Mouse (Mus musculus) hindbrain, embryonic 13.5 days (tissue): Measurements from ENCODE around the gene AC124502.3. TPM values are rescaled to one million over a fixed set of nuclear protein-coding genes. Genes with fewer than 3 reads are reported as not detected.

Experiments
- ATAC-seq: fragments of 200-750 bp; cut with Nextera tagmentation; 2 replicates; pipeline ENCODE4 v1.8.0; 2017; ENCODE audit warnings: moderate TSS enrichment; ENCODE audit not compliant: low FRiP score
- H3K27ac ChIP-seq: fragments of 300-500 bp; sonication (generic); 2 replicates; pipeline ENCODE4 v1.5.1; 2015; ENCODE audit warnings: inconsistent platforms, mild to moderate bottlenecking, moderate library complexity
- H3K27me3 ChIP-seq: fragments of 300-500 bp; sonication (generic); 2 replicates; pipeline ENCODE4 v1.6.1; 2015; ENCODE audit warnings: mild to moderate bottlenecking, inconsistent platforms
- H3K36me3 ChIP-seq: fragments of 300-500 bp; sonication (generic); 2 replicates; pipeline ENCODE4 v1.6.1; 2015; ENCODE audit warnings: mild to moderate bottlenecking, inconsistent platforms
- H3K4me1 ChIP-seq: fragments of 300-500 bp; sonication (generic); replicated peaks from 2 replicates; pipeline ENCODE4 v1.6.1; 2015; ENCODE audit warnings: inconsistent platforms
- H3K4me2 ChIP-seq: fragments of 300-500 bp; sonication (generic); 2 replicates; pipeline ENCODE4 v1.6.1; 2015; ENCODE audit warnings: inconsistent platforms, mild to moderate bottlenecking, moderate library complexity
- H3K4me3 ChIP-seq: fragments of 300-500 bp; sonication (generic); 2 replicates; pipeline ENCODE4 v1.5.1; 2015; ENCODE audit warnings: mild to moderate bottlenecking, inconsistent platforms
- H3K9ac ChIP-seq: fragments of 300-500 bp; sonication (generic); 2 replicates; pipeline ENCODE4 v1.6.1; 2015; ENCODE audit warnings: mild to moderate bottlenecking, inconsistent platforms
- H3K9me3 ChIP-seq: fragments of 300-500 bp; sonication (generic); 2 replicates; pipeline ENCODE4 v1.6.1; 2016; ENCODE audit warnings: inconsistent platforms
- WGBS: fragments of 180-500 bp; shearing (Covaris S2); methylation state at CpG from one replicate; pipeline ENCODE4 v1.1.7; 2015; 5-methylcytosine and 5-hydroxymethylcytosine counted together
- polyA plus RNA-seq: library from polyadenylated mRNA; unstranded; fragments of >200 nt; fragmentation: Nextera tagmentation; extraction: Ambion mirVana; gene quantifications from 2 replicates; pipeline ENCODE4 v1.2.1, GENCODE M21; 2015

Gene AC124502.3
- polyA plus RNA-seq, 1 experiment from 2014 or later: 3.9 TPM

DNA sequence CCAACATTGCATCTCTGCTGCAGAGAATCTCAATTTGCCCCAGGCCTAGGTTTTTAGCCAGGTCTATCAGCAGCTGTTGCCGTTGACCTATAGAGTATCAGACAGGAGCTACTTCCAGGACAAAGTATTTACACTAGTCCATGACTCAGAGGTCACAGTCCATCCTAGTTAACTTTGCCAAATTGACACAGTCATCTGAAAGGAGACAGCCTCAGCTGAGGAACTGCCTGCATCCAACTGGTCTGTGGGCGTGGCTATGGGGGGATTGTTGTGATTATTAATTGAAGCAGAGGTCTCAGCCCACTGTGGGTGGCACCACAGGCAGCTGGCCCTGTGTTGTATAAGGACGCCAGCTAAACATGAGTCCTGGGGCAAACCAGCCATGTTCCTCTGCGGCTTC lies 33.8 kb upstream of the AC124502.3 start:
- H3K27me3 ChIP-seq: peaks cover 9% of the 10 kb centered on the region; the same call in 1 of the 2 replicates
- H3K27ac ChIP-seq: no peak overlapping the region
- ATAC-seq: no peak
- no peak overlapping the region for H3K9ac ChIP-seq
- WGBS: 70% methylated on average over 4 of the region's 4 CpGs
- peaks cover 18% of the 10 kb centered on the region for H3K4me1 ChIP-seq
- no peaks in the 10 kb centered on the region for H3K36me3 ChIP-seq
- no peak overlapping the region for H3K4me2 ChIP-seq
- no peak overlapping the region for H3K4me3 ChIP-seq
- H3K9me3 ChIP-seq: peaks cover 3% of the 10 kb centered on the region; the same call in 1 of the 2 replicates

GRCm38 (mm10) chr19:5013138-5013537 lies 25.6 kb upstream of the AC124502.3 start:
- 66% methylated on average over 8 of the region's 8 CpGs for WGBS
- ATAC-seq: no peak
- no peak overlapping the region for H3K9ac ChIP-seq
- H3K9me3 ChIP-seq: no peaks in the 10 kb centered on the region
- H3K27ac ChIP-seq: no peak overlapping the region
- peaks cover 6% of the 10 kb centered on the region; the same call in 1 of the 2 replicates for H3K4me1 ChIP-seq
- 0 out of 2 replicates have a peak, but pooled peaks cover 8% of the 10 kb centered on the region for H3K27me3 ChIP-seq
- no peak overlapping the region for H3K4me2 ChIP-seq
- no peak overlapping the region for H3K4me3 ChIP-seq
- no peaks in the 10 kb centered on the region for H3K36me3 ChIP-seq

GRCm38 (mm10) chr19:5014961-5015398 lies 23.7 kb upstream of the AC124502.3 start:
- Histone ChIP-seq H3K9ac (no peak overlapping the region), H3K36me3 (no peaks in the 10 kb centered on the region), H3K4me2 (no peak overlapping the region), H3K4me1 (peaks cover 6% of the 10 kb centered on the region; the same call in 1 of the 2 replicates), H3K27ac (no peak overlapping the region), H3K27me3 (0 out of 2 replicates have a peak, but pooled peaks cover 8% of the 10 kb centered on the region), H3K9me3 (no peaks in the 10 kb centered on the region), H3K4me3 (no peak overlapping the region)
- ATAC-seq: no peak
- WGBS: 14% methylated on average over 8 of the region's 8 CpGs

DNA sequence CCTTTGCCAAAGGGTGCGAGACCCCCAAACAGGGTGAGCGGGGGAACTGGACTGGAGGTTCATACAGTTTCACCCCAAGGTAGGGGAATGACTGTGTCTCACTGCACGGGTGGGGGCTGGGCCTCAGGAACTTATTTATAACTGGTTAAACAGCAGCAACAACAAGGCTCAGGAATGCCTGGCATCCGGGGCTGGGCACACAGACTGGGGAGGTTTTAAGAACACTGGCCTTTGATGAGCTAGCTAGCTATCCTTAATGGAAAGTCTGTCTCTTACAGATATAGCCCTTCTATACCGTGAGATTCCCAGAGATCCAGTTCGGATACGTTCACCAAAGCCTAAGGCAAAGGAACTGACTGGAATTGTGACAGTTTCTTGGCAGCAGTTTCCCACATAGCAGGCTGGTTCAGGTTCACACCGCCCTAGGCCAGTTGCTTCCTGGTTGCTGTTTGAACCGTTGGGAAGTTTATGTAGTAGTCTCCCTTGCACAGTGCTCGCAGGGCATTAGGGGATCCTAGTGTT lies 22.4 kb upstream of the AC124502.3 start:
- Histone ChIP-seq H3K27ac (no peak overlapping the region), H3K4me2 (no peak overlapping the region), H3K9me3 (no peaks in the 10 kb centered on the region), H3K4me3 (no peak overlapping the region), H3K9ac (no peak overlapping the region), H3K27me3 (0 out of 2 replicates have a peak, but pooled peaks cover 8% of the 10 kb centered on the region), H3K36me3 (no peaks in the 10 kb centered on the region), H3K4me1 (peaks cover 6% of the 10 kb centered on the region; the same call in 1 of the 2 replicates)
- no peak for ATAC-seq
- WGBS: 47% methylated on average over 10 of the region's 10 CpGs

DNA sequence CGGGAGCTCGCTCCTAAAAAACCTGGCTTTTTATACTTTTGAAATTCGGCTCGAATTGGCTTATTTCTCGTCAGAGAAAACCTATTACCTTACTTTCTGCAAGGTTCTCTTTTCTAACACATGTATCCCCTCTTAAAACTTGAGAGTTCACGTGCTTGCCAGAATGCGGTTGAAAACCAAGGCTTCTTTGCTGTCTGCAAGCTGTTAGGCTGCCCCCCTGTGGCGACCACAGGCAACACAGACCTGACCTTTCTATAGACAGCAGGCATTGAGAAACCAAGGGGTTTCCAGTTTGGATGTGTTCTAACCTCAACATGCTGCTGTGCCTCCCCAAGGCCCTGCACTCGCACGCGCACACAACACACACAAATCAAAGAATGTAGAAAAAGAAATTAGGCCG lies 21.9 kb upstream of the AC124502.3 start:
- H3K36me3 ChIP-seq: no peaks in the 10 kb centered on the region
- no peak overlapping the region for H3K4me2 ChIP-seq
- no peak overlapping the region for H3K4me3 ChIP-seq
- no peak overlapping the region for H3K9ac ChIP-seq
- 0 out of 2 replicates have a peak, but pooled peaks cover 8% of the 10 kb centered on the region for H3K27me3 ChIP-seq
- H3K4me1 ChIP-seq: peaks cover 6% of the 10 kb centered on the region; the same call in 1 of the 2 replicates
- ATAC-seq: no peak
- WGBS: 19% methylated on average over 12 of the region's 12 CpGs
- no peak overlapping the region for H3K27ac ChIP-seq
- H3K9me3 ChIP-seq: no peaks in the 10 kb centered on the region

DNA sequence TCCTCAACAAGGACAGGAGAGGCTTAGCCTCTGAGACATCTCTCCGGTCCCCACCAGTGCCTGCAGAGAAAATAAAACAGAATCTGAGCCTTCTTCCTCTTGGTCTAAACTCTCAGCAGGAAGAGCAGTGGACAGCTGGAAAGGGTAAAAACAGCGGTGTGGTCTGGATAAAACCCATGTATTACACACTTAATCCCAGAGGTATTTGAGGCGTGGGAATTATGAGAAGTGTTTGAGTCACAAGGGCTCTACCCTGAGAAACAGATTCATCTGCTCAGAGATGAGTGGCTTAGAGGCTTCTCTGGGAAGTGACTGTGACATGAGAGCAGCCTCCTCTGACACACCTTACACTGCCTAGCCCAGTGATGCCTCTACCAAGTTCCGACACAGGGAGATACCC lies 21.1 kb upstream of the AC124502.3 start:
- Histone ChIP-seq H3K27me3 (0 out of 2 replicates have a peak, but pooled peaks cover 8% of the 10 kb centered on the region), H3K4me3 (no peak overlapping the region), H3K9ac (no peak overlapping the region), H3K9me3 (no peaks in the 10 kb centered on the region), H3K36me3 (no peaks in the 10 kb centered on the region), H3K27ac (no peak overlapping the region), H3K4me1 (peaks cover 6% of the 10 kb centered on the region; the same call in 1 of the 2 replicates), H3K4me2 (no peak overlapping the region)
- no peak for ATAC-seq
- 83% methylated on average over 4 of the region's 4 CpGs for WGBS

DNA sequence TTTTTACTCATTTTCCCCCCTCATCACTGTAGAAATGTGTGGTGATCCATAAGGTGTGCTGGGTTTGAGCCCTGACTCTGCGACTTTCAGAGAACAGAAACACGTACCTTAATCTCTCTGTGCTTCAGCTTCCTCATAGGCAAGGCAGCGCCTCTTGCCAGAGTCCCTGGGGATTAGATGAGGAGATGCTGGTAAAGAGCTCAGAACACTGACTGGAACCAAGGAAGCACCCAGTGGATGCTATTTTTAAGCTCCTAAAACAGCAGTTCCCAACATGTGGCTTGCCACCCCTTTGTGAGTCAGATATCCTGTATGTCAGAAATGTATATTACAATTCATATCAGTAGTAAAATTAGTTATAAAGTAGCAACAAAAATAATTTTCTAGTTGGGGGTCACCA lies 20.5 kb upstream of the AC124502.3 start:
- Histone ChIP-seq H3K27ac (no peak overlapping the region), H3K4me1 (peaks cover 6% of the 10 kb centered on the region; the same call in 1 of the 2 replicates), H3K9ac (no peak overlapping the region), H3K27me3 (0 out of 2 replicates have a peak, but pooled peaks cover 6% of the 10 kb centered on the region), H3K4me3 (no peak overlapping the region), H3K36me3 (no peaks in the 10 kb centered on the region), H3K4me2 (no peak overlapping the region), H3K9me3 (no peaks in the 10 kb centered on the region)
- 81% methylated on average over 3 of the region's 3 CpGs for WGBS
- no peak for ATAC-seq

DNA sequence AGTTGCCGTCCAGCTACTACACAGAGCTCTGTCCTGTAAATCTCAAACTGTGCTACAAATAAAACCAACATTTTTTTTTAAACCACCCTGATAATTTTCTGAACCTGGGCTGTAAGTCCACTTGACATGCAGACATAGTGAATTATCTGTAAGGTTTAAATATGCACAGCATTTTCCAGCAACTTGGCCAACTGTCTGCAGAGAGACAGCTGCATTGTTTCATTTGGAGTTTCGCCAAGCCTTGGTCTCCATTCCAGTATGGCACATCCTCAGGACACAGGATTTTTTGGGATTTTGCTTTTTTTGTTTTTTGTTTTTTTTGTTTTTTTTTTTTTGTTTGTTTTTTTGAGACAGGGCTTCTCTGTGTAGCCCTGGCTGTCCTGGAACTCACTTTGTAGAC lies 17.3 kb upstream of the AC124502.3 start:
- Histone ChIP-seq H3K4me1 (peaks cover 16% of the 10 kb centered on the region), H3K27me3 (no peaks in the 10 kb centered on the region), H3K9me3 (no peaks in the 10 kb centered on the region), H3K4me2 (no peak overlapping the region), H3K9ac (no peak overlapping the region), H3K27ac (no peak overlapping the region), H3K36me3 (no peaks in the 10 kb centered on the region), H3K4me3 (no peak overlapping the region)
- WGBS: 90% methylated on average over 2 of the region's 2 CpGs
- no peak for ATAC-seq

DNA sequence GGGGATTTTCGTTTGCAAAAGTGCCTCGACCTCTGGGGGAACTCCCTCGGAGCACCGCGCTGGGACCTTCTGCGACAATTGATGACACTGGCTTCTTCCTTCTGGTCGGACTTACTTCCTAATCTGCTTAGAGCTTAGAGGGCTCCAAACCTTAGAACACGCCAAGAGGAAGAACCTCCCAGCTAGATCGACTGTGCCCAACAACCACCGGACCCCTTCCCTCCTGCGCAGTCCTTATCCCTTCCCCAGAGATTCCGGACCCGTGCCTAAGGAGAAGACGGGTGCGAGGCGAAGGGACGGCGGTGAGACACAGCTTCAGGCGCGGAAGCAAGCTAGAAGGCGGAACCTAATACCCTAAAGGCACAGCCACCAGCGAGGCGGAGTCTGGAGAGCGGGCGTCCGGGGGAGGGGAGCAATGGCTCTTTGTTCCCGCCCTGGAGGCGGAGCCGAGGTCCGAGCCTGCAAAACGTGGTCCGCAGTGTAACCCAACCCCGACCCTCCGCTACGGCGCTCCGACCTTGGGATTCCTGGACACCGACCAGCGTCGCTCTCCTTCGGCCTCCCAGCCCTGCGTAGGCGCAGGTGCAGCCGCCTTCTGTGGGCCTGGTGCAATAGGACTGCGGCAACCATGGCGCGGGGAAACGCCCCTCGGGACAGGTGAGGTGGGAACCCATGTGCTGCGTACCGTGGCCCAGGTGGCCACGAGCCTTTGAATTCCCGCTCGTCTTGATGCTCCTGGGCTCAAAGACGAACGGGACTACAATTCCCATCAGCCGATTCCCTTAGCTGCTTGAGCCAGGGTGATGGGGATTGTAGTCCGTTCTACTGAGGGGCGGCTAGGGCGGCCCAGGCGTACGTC lies 14.8 kb upstream of the AC124502.3 start, which contains the start of gene Slc29a2:
Slc29a2 (plus strand) TSS at position 240 of the 859 bp plus-strand sequence.
- Histone ChIP-seq H3K27ac (peak within 1 kb of the TSS; percentile 92), H3K9me3 (no peaks in the 10 kb centered on the region), H3K9ac (peak within 1 kb of the TSS; percentile 86), H3K36me3 (peaks cover 23% of the 10 kb centered on the region), H3K4me2 (peak within 1 kb of the TSS; percentile 70), H3K4me3 (peak within 1 kb of the TSS; percentile 67), H3K27me3 (no peaks in the 10 kb centered on the region), H3K4me1 (peaks cover 14% of the 10 kb centered on the region)
- 0% methylated on average over 59 of the region's 62 CpGs for WGBS
- peak; percentile 95 for ATAC-seq

DNA sequence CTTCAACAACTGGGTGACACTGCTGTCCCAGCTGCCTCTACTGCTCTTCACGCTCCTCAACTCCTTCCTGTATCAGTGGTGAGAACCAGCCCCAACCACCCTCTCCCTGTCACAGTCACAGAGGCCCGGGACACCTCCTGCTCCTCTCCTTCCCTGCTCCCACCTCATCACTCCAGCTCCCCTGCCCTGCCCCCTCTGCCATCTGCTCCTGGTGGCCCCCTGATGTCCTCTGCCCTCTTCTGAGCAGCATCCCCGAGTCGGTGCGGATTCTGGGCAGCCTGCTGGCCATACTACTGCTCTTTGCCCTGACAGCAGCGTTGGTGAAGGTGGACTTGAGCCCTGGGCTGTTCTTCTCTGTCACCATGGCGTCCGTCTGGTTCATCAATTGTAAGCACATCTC lies 12.6 kb upstream of the AC124502.3 start:
- H3K27ac ChIP-seq: no peak overlapping the region
- no peaks in the 10 kb centered on the region for H3K27me3 ChIP-seq
- H3K36me3 ChIP-seq: peaks cover 45% of the 10 kb centered on the region
- H3K4me1 ChIP-seq: peaks cover 14% of the 10 kb centered on the region
- no peak overlapping the region for H3K4me3 ChIP-seq
- ATAC-seq: no peak
- H3K9me3 ChIP-seq: no peaks in the 10 kb centered on the region
- 87% methylated on average over 8 of the region's 8 CpGs for WGBS
- H3K9ac ChIP-seq: peak overlapping the region; percentile 29; the same call in 1 of the 2 replicates
- no peak overlapping the region for H3K4me2 ChIP-seq

GRCm38 (mm10) chr19:5032686-5033085 lies 6.0 kb upstream of the AC124502.3 start:
- H3K27ac ChIP-seq: no peak overlapping the region
- H3K9ac ChIP-seq: no peak overlapping the region
- no peak overlapping the region for H3K4me2 ChIP-seq
- H3K4me3 ChIP-seq: no peak overlapping the region
- no peak for ATAC-seq
- no peaks in the 10 kb centered on the region for H3K27me3 ChIP-seq
- H3K9me3 ChIP-seq: no peaks in the 10 kb centered on the region
- H3K36me3 ChIP-seq: peaks cover 43% of the 10 kb centered on the region
- WGBS: 86% methylated on average over 3 of the region's 3 CpGs
- H3K4me1 ChIP-seq: peaks cover 4% of the 10 kb centered on the region

GRCm38 (mm10) chr19:5036577-5036976 lies 2.1 kb upstream of the AC124502.3 start:
- Histone ChIP-seq H3K9ac (no peak overlapping the region), H3K4me3 (no peak overlapping the region), H3K27ac (no peak overlapping the region), H3K4me1 (peaks cover 31% of the 10 kb centered on the region), H3K4me2 (no peak overlapping the region), H3K36me3 (peaks cover 5% of the 10 kb centered on the region), H3K27me3 (no peaks in the 10 kb centered on the region), H3K9me3 (no peaks in the 10 kb centered on the region)
- no peak for ATAC-seq
- 71% methylated on average over 4 of the region's 4 CpGs for WGBS
